Mouse (Mus musculus) cortical plate, adult 2 months (tissue): ENCODE data around the gene P3h2. TPM values are rescaled to one million over a fixed set of nuclear protein-coding genes. Genes with fewer than 3 reads are reported as not detected.

Experiments used
- H3K27ac ChIP-seq: fragments of 200-500 bp; 2 replicates; pipeline ENCODE4 v1.5.1; 2012; ENCODE audit warnings: low read length, control low read depth, inconsistent platforms; ENCODE audit not compliant: insufficient read depth
- H3K4me1 ChIP-seq: fragments of 200-500 bp; 2 replicates; pipeline ENCODE4 v1.6.1; 2011; ENCODE audit warnings: low read length; ENCODE audit not compliant: control insufficient read depth, insufficient read depth
- H3K4me3 ChIP-seq: fragments of 200-500 bp; 2 replicates; pipeline ENCODE4 v1.5.1; 2011; ENCODE audit warnings: mild to moderate bottlenecking, low read length, control low read depth; ENCODE audit not compliant: insufficient read depth
- CTCF ChIP-seq: fragments of 200-500 bp; IDR thresholded peaks from 2 replicates; pipeline ENCODE4 v1.5.1; 2011; ENCODE audit warnings: mild to moderate bottlenecking, control low read depth, low read length; ENCODE audit not compliant: insufficient read depth; ENCODE audit errors: extremely low read depth
- POLR2A ChIP-seq: fragments of 200-500 bp; IDR thresholded peaks from 2 replicates; pipeline ENCODE4 v1.6.1; 2011; ENCODE audit warnings: mild to moderate bottlenecking, low read length, control low read depth; ENCODE audit not compliant: insufficient read depth; ENCODE audit errors: extremely low read depth
- polyA plus RNA-seq: library from polyadenylated mRNA; depleted of rRNA; stranded (reverse); fragments of >200 nt; gene quantifications from 2 replicates; pipeline ENCODE4 v1.2.3, GENCODE M21; 2012

Gene P3h2
- polyA plus RNA-seq, 1 experiment = 1.9 TPM

DNA sequence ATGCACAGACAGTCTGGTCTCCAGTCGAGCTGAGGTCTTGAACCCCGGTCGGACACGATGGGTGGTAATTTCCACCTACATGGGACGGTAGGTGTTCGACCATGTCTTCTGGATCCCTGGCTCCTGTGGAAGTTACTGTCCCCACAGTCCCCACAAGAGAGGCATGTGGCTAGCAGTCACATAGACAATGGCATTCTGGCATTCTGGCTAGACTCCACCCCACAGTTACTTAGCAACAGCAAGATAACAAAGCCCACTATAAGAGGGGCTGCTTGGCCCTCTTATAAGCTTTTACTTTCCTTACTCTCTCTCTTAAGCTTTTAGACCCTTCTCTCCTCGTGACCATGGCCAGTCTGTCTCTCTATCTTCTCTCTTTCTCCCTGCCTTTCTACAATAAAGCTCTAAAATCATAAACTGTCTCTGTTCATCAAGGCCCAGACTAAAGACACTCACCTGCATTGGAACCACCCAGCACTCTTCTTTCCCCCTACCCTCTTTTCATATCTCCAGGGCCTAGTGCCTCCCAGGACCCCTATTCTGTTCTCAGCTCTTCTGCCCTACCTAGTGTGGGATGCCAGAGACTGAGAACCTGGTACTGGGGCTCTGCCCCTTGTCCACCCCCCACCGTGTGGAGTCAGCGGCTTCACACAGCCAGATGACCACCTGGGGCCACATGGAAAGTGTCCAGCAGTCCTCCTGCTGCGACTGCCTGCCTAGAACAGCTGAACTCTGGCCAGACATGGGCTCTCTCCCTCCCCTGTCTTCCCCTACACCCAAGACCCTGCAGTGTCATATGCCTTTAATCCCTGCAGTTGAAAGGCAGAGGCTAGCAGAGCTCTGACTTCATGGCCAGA, 28.1 kb downstream of the P3h2 start:
- Histone ChIP-seq H3K4me1 (no peaks in the 10 kb centered on the region; the same call in 1 of the 2 replicates), H3K27ac (no peak overlapping the region)
- TF ChIP-seq CTCF (no peak), POLR2A (no peak)

GRCm38 (mm10) chr16:26075063-26075462, 30.5 kb downstream of the P3h2 start:
- no peaks in the 10 kb centered on the region; the same call in 1 of the 2 replicates for H3K4me1 ChIP-seq
- TF ChIP-seq CTCF (no peak), POLR2A (no peak)
- no peak overlapping the region for H3K27ac ChIP-seq
- no peak overlapping the region for H3K4me3 ChIP-seq

More for the DNA sequence above, 28.1 kb downstream of the P3h2 start:
- H3K4me3 ChIP-seq = no peak overlapping the region

GRCm38 (mm10) chr16:26070376-26070775, 35.2 kb downstream of the P3h2 start:
- TF ChIP-seq CTCF (no peak), POLR2A (no peak)
- Histone ChIP-seq H3K27ac (no peak overlapping the region), H3K4me1 (no peaks in the 10 kb centered on the region), H3K4me3 (no peak overlapping the region)

DNA sequence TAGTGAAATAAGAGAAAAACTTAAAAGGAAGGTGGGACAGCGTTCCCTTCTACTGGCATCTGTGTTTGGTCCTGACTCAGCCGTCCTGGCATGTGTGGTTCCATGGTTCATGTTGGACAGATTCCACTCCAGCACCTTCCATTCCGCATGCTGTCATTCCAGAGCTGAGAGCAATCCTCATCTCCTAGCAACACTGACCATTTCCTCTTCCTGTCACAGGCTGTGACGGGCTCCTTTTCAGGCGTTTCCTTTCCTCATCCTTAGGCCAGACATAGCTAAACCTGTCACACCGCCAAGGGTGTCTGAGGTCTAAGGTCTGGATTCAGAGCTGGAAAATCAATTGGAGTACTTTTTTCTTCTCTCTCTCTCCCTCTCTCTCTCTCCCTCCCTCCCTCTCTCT, 40.5 kb downstream of the P3h2 start:
- Histone ChIP-seq H3K4me3 (no peak overlapping the region), H3K4me1 (no peaks in the 10 kb centered on the region), H3K27ac (no peak overlapping the region)
- TF ChIP-seq POLR2A (no peak), CTCF (no peak)

DNA sequence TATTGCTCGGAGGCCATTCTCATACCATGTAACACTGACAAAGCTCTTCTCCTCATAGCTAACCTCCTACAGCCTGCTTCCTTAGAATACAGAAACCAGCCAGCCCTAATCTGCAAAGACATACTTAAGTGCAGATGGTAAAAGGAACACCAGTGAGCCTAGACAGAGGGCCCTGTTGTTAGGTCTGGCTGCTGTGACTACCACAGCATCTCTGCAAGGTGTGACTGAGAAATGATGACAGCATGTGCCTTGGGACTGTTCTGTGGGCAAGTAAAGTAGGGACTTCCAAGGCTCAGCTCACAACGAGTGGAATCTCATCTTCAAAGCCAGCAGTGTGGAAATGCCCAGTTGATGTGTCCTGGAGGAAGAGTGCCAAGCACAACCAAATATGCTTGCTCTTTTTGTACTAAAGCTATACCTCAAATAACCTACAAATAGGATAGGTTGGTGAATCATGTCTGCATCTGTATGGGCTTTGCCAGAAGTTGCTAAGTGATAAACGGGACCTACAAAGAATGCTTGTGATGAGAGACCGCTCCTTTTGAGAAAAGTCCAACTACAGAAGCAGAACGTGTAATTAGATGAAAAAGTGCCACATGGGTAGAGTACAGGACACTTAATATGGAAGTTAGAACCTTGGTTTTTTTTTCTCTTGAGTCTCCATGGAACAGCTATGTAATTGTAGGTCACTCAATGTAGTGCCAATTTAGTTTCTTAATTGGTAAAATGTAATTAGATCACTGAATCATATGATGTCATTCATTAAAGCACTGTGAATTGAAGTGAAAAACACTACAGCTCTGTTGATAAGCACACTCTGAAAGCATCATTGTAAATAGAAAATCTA, 45.1 kb downstream of the P3h2 start:
- Histone ChIP-seq H3K4me1 (no peaks in the 10 kb centered on the region), H3K4me3 (no peak overlapping the region), H3K27ac (no peak overlapping the region)
- TF ChIP-seq POLR2A = no peak

- H3K4me1 ChIP-seq = no peaks in the 10 kb centered on the region; the same call in 1 of the 2 replicates
- H3K4me3 ChIP-seq = no peak overlapping the region
- TF ChIP-seq POLR2A = no peak
- no peak for TF ChIP-seq CTCF
- H3K27ac ChIP-seq = no peak overlapping the region
These were observed 52.0 kb downstream of the P3h2 start for GRCm38 (mm10) chr16:26053631-26054030.

- Histone ChIP-seq H3K27ac (no peak overlapping the region), H3K4me1 (no peaks in the 10 kb centered on the region; the same call in 1 of the 2 replicates), H3K4me3 (no peak overlapping the region)
- TF ChIP-seq POLR2A (no peak), CTCF (no peak)
These were observed 56.0 kb downstream of the P3h2 start for GRCm38 (mm10) chr16:26049393-26050087.

GRCm38 (mm10) chr16:26047870-26048269, 57.7 kb downstream of the P3h2 start:
- H3K4me3 ChIP-seq = no peak overlapping the region
- no peak overlapping the region for H3K27ac ChIP-seq
- no peak for TF ChIP-seq POLR2A
- no peak for TF ChIP-seq CTCF
- no peaks in the 10 kb centered on the region; the same call in 1 of the 2 replicates for H3K4me1 ChIP-seq

- TF ChIP-seq CTCF (no peak), POLR2A (no peak)
- H3K27ac ChIP-seq = no peak overlapping the region
These were observed 58.2 kb downstream of the P3h2 start for GRCm38 (mm10) chr16:26047396-26047795.

DNA sequence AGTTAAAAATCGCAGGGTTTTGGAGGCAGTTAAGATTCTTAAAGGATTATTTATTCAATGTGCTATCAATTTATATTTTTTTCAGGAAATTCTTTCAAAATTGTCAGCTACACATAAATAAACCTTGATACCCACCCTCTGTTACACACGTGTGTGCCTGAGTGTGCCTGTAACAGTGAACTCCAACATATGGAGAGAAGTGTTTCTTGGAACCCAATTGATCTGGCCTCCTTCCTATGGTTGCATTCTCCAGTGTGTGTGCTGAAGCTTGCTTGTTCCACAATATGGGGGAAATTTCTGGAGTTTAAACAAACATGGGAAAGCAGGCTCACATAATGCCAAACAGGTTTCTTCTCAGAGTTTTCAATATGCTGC, 63.7 kb downstream of the P3h2 start:
- TF ChIP-seq POLR2A (no peak), CTCF (no peak)
- Histone ChIP-seq H3K27ac (no peak overlapping the region), H3K4me3 (no peak overlapping the region)

More at GRCm38 (mm10) chr16:26047396-26047795, 58.2 kb downstream of the P3h2 start:
- H3K4me1 ChIP-seq = no peaks in the 10 kb centered on the region; the same call in 1 of the 2 replicates
- no peak overlapping the region for H3K4me3 ChIP-seq

More for the DNA sequence above, 63.7 kb downstream of the P3h2 start:
- no peaks in the 10 kb centered on the region for H3K4me1 ChIP-seq
